Mouse (Mus musculus): Measurements from ENCODE around the gene Zbed3. TPM values are rescaled to one million over a fixed set of nuclear protein-coding genes. Genes with fewer than 3 reads are reported as not detected.
"Not testable (repeated sequence)": the region's sequence is repeated elsewhere in the genome, so short reads cannot be mapped to it uniquely, and the experiment has no call there.

Gene Zbed3
- total RNA-seq, 4 experiments from 2014 or later: 3.2 to 5.3 (median 4.2) TPM

- DNase-seq (ENCODE audit: low spot score in 2 of 2): no peak
Measured at GRCm38 (mm10) chr13:95332086-95332899, 8.9 kb downstream of the Zbed3 start.

GRCm38 (mm10) chr13:95336122-95336677, 12.8 kb downstream of the Zbed3 start:
- no peak for DNase-seq (ENCODE audit: low spot score in 2 of 2)

GRCm38 (mm10) chr13:95343470-95343869, 20.1 kb downstream of the Zbed3 start:
- DNase-seq (ENCODE audit: low spot score in 2 of 2): no peak

- DNase-seq (ENCODE audit: low spot score in 2 of 2): no peak
Measured at GRCm38 (mm10) chr13:95345869-95346268, 22.5 kb downstream of the Zbed3 start.

GRCm38 (mm10) chr13:95347018-95347696, 23.7 kb downstream of the Zbed3 start:
- DNase-seq (ENCODE audit: low spot score in 2 of 2): peak; percentile 21 to 31

GRCm38 (mm10) chr13:95348476-95348875, 25.1 kb downstream of the Zbed3 start:
- no peak for DNase-seq (ENCODE audit: low spot score in 2 of 2)

- no peak for DNase-seq (ENCODE audit: low spot score in 2 of 2)
Measured at GRCm38 (mm10) chr13:95358223-95358622, 34.8 kb downstream of the Zbed3 start.

- no peak for DNase-seq (ENCODE audit: low spot score in 2 of 2)
Measured at GRCm38 (mm10) chr13:95363440-95363839, 40.0 kb downstream of the Zbed3 start.

- DNase-seq (ENCODE audit: low spot score in 2 of 2): no peak
Measured at GRCm38 (mm10) chr13:95366356-95366755, 42.9 kb downstream of the Zbed3 start.

GRCm38 (mm10) chr13:95374701-95375553, 51.5 kb downstream of the Zbed3 start, which contains the start of gene Aggf1:
Gene Aggf1 (minus strand): TSS chr13:95375352.
- peak; percentile 79 to 80 for DNase-seq (ENCODE audit: low spot score in 2 of 2)

GRCm38 (mm10) chr13:95375554-95375914, 52.1 kb downstream of the Zbed3 start:
- DNase-seq (ENCODE audit: low spot score in 2 of 2): no peak

- DNase-seq (ENCODE audit: low spot score in 2 of 2): not testable (repeated sequence)
Measured at GRCm38 (mm10) chr13:95376689-95377289, 53.4 kb downstream of the Zbed3 start.

GRCm38 (mm10) chr13:95378696-95379095, 55.3 kb downstream of the Zbed3 start:
- DNase-seq (ENCODE audit: low spot score in 2 of 2): no peak

GRCm38 (mm10) chr13:95382418-95382817, 59.0 kb downstream of the Zbed3 start:
- peak; percentile 13 to 42 for DNase-seq (ENCODE audit: low spot score in 2 of 2)

Other genes with a start within 250 kb of the Zbed3 start
- gene Pde8b, start 73.3 kb upstream of the Zbed3 start, total RNA-seq (2022): 1 to 10 TPM in 3 of 4 experiments, under 1 TPM in 1; 0.94 to 4.4 (median 1.7) TPM
- gene Aggf1, start 51.7 kb downstream of the Zbed3 start, total RNA-seq (2022): 10 to 100 TPM; 15.6 to 19.1 (median 17.5) TPM
- gene Crhbp, start 121.3 kb downstream of the Zbed3 start, total RNA-seq (2022): not detected
- 1 to 10 TPM in 2 of 4 experiments, not detected in 2; 1.2 to 1.6 TPM for gene S100z, start 155.1 kb downstream of the Zbed3 start, total RNA-seq (2022)
- gene F2rl1, start 201.6 kb downstream of the Zbed3 start, total RNA-seq (2022): under 1 TPM; 0.13 to 0.99 (median 0.24) TPM